Mouse (Mus musculus) mature B cell (primary cell): ENCODE measurements around the gene Gm14496.
"Not testable (repeated sequence)": the region's sequence is repeated elsewhere in the genome, so short reads cannot be mapped to it uniquely, and the experiment has no call there.

Experiments used
- in situ Hi-C: fragments of 300-500 bp; cut with MboI; formaldehyde crosslinking; loops from 2 replicates; pipeline ENCODE4 v1.14.3; 2019

Gene Gm14496

DNA sequence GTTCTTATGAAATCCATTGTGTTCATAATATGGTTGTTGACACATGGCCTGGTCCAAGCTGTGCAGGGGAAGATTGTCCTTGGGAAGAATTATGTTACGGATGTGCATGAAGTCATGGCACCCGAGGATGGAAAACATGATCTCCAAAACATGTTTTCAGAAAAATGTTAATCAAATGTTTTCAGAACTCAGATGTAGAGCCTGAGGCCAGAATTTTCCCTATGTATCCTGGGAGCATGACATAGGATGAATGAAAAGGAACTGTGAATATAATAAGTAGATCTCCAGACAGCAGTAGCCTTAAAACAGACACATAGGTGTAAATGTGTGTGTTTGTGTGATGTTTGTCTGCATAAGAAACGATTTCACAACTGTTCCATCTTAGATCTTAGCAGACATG, at the start of gene Gm14496:
Gene Gm14496, plus strand, starts transcription at position 301 of the 400 bp plus-strand sequence.
- in situ Hi-C loops = no loop called here

DNA sequence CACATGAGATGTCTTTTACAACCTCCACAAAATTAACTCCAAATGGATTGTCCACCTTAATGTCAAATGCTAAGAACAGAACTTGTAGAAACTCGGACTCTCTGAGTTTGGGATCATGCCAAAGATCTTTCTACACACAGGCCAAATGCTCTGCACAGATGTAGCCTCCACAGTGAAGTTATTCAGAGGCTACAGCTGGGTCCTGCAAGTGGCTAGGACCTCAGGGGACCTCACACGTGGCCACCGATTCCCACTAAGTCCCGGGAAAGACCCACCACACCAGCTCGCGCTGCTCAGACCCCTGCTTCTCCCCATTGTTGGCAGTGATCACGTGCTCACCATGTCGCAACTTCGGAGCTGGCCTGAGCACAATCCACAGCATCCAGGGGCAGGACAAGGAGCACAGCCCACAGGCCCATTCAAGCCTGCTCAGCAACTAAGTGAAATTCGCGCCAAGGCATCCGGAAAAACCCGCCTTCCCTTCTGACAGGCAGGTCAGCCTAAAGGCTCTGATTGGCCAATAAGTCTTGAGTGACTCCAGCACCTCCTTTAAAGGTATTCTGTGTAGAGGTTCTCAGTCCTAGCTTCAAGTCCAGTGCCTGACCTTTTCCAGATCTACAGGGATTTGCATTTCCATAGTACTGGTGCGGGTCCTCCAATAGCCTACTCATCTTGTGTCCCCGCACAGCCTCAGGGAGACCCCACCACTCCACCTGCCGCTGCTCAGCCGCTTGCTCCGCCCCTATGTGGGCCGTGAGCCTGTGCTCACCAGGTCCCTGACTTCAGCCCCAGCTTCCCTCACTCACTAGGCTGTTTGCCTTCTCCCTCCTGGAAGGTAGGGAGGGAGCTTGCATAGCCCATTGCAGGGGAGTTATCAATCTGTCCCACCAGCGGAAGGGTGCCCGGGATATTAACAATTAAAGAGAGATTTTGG, 37.9 kb upstream of the Gm14496 start:
- in situ Hi-C loops = not testable (repeated sequence)

DNA sequence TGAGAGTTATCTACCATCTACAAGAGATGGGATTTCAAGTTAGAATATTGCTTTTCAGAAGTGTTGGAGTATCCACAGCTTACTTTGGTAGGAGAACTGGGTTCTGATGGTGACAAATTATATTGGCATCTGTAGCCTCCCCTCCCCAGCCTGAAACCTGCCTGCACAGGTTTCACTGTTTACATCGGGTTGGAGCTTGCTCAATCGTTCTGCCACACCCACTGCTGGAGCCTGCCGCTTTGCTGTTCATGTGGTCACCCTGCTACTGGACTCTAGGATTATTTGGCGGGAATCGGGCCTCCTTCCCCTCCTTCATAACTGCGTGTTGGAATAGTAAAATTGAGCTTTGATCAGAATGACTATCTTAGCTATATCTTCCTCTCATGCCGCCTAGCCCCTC, 22.5 kb upstream of the Gm14496 start:
- in situ Hi-C loops = no loop called here

DNA sequence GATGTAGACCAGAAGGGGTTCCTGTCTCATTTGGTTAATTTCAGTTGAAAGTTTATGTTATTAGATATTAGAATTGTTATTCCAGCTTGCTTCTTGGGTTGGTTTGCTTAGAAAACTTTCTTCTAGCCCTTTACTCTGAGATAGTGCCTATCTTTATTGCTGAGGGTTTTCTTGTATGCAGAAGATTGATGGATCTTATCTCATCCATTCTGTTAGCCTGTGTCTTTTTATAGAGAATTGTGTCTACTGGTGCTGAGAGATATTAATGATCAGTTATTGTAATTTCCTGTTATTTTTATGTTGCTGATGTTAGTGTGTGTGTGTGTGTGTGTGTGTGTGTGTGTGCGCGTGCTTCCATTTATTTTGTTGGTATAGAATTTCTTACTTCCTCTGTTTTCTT, 21.7 kb upstream of the Gm14496 start:
- in situ Hi-C loops = no loop called here

DNA sequence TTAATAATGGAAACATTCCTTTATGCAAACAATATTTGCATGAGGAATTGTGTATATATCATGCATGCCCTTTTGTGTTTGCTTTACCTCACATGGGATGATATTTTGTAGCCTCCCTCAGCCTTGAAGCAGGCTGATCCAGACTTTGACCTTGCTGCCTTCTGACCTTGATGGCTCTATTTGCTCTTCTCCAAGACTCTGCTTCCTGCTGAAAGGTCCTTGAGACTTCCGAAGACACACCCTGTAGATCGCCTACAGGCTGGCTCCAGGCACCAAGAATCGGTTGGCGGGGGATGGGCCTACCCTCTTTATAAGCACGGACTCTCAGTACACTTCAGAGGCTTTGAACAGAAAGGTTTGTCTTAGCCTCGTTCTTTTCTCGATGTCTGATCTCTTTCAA, 9.0 kb upstream of the Gm14496 start:
- in situ Hi-C loops = not testable (repeated sequence)
